Mouse (Mus musculus) liver, embryonic 16.5 days (tissue): Measurements from ENCODE around the gene Snai3. TPM values are rescaled to one million over a fixed set of nuclear protein-coding genes. Genes with fewer than 3 reads are reported as not detected.

Experiments
- ATAC-seq: fragments of 200-750 bp; cut with Nextera tagmentation; 2 replicates; pipeline ENCODE4 v1.8.0; 2017; ENCODE audit warnings: low read depth, mild to moderate bottlenecking, moderate number of reproducible peaks, moderate library complexity
- H3K27ac ChIP-seq: fragments of 300-500 bp; sonication (generic); 2 replicates; pipeline ENCODE4 v1.5.1; 2014; ENCODE audit warnings: mild to moderate bottlenecking, low read length
- H3K27me3 ChIP-seq: fragments of 300-500 bp; sonication (generic); 2 replicates; pipeline ENCODE4 v1.6.1; 2014; ENCODE audit warnings: low read depth, low read length, mixed read lengths; ENCODE audit not compliant: control insufficient read depth, insufficient read depth
- H3K36me3 ChIP-seq: fragments of 300-500 bp; sonication (generic); 2 replicates; pipeline ENCODE4 v1.6.1; 2014; ENCODE audit warnings: mild to moderate bottlenecking; ENCODE audit not compliant: control insufficient read depth, insufficient read depth
- H3K4me1 ChIP-seq: fragments of 300-500 bp; sonication (generic); 2 replicates; pipeline ENCODE4 v1.6.1; 2014; ENCODE audit warnings: low read depth, low read length, mixed read lengths; ENCODE audit not compliant: control insufficient read depth
- H3K4me2 ChIP-seq: fragments of 300-500 bp; sonication (generic); 2 replicates; pipeline ENCODE4 v1.6.1; 2014; ENCODE audit warnings: low read depth, low read length, mixed read lengths
- H3K4me3 ChIP-seq: fragments of 300-500 bp; sonication (generic); 2 replicates; pipeline ENCODE4 v1.5.1; 2014; ENCODE audit warnings: low read depth, mild to moderate bottlenecking, low read length
- H3K9ac ChIP-seq: fragments of 300-500 bp; sonication (generic); 2 replicates; pipeline ENCODE4 v1.6.1; 2014; ENCODE audit warnings: low read depth, low read length
- H3K9me3 ChIP-seq: fragments of 300-500 bp; sonication (generic); replicated peaks from 2 replicates; pipeline ENCODE4 v1.6.1; 2016; ENCODE audit warnings: low read length; ENCODE audit not compliant: control insufficient read depth
- WGBS: fragments of 180-500 bp; shearing (Covaris S2); extraction: QIAGEN DNeasy Blood & Tissue Kit; methylation state at CpG from one replicate; pipeline ENCODE4 v1.1.7; 2014; ENCODE audit not compliant: insufficient replicate concordance; 5-methylcytosine and 5-hydroxymethylcytosine counted together
- polyA plus RNA-seq: library from polyadenylated mRNA; unstranded; fragments of >200 nt; fragmentation: Nextera tagmentation; extraction: Ambion mirVana; gene quantifications from 2 replicates; pipeline ENCODE4 v1.2.1, GENCODE M21; 2015

Gene Snai3
- polyA plus RNA-seq: 0.14 and 0.40 TPM in 2 replicates

DNA sequence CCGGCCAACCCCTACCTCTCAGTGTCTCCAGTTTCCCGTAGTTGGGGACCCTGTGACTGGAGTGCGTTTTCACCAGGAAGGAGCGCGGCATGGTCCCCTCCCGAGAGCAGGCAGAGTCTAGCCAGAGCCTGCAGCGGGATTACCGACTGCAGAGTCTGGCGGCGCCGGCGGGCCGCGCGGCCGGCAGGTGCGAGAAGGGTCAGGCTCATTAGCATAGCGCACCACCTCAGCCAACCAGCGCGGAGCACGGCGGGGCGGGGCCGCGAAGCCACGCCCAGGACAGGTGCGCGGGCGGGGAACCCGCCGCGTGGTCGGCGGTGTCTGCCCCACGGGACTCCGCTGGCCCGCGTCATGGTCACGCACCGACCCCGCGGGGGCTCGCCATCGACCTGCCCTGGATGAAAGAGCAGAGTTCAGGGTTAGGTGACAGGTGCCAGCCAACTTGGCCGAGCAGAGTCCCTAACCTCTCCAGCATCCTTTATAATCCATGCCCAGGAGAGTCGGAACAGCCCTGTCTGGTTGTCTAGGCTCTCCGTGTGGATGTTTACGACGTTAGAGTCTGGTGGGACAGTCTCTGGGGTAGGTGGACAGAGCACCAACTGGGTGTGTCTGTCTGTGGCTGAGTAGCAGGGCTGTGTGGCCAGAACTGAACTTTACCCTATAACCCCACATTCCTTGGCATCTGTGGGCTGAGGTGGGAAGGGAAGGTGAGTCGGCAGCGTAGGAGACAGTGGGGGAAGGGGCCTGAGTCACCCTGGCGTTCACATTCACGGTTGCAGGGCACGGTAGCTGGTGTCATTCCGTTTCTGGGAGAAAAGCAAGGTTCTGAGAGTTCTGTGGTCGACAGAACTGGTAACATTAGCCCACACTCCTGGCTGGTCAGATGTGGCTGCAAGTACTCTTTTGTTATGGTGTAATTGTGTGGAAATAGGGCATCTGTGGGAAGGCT lies at the start of gene Snai3:
Gene Snai3, minus strand, starts transcription at position 210 of the 949 bp plus-strand sequence.
- ATAC-seq: peak; percentile 77

DNA sequence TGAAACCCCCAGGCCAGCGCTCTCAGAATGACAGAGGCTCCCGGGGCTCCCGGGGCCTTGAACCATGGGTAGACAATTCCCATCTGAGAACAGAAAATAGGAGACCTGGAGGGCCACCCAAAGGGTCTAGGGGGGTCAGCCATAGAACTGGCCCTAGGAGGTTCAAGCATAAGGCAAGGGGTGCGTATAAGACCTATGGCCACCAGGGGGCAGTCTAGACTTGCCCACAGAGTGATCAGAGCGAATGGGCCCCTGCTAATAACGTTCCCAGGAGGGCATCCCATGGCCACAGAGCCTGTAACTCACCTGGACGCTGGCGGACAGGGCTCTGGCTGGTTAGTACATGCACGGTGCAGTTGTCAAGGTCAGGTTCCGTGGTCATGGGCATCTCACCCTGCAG lies 40.3 kb upstream of the Snai3 start:
- peaks cover 65% of the 10 kb centered on the region for H3K36me3 ChIP-seq
- H3K9me3 ChIP-seq: no peaks in the 10 kb centered on the region
- H3K27ac ChIP-seq: no peak overlapping the region
- no peak overlapping the region for H3K9ac ChIP-seq
- no peaks in the 10 kb centered on the region for H3K4me1 ChIP-seq
- H3K4me2 ChIP-seq: no peak overlapping the region
- 35% methylated on average over 10 of the region's 10 CpGs for WGBS
- peak; percentile 61 for ATAC-seq
- H3K27me3 ChIP-seq: no peaks in the 10 kb centered on the region
- no peak overlapping the region for H3K4me3 ChIP-seq

More for the DNA sequence above, at the start of gene Snai3:
- Histone ChIP-seq H3K4me1 (peaks cover 36% of the 10 kb centered on the region), H3K4me3 (peak within 1 kb of the TSS; percentile 47), H3K9me3 (no peaks in the 10 kb centered on the region), H3K27ac (no peak within 1 kb of the TSS), H3K27me3 (peaks cover 34% of the 10 kb centered on the region), H3K36me3 (no peaks in the 10 kb centered on the region), H3K9ac (peak within 1 kb of the TSS; percentile 43; the same call in 1 of the 2 replicates), H3K4me2 (peak within 1 kb of the TSS; percentile 74)
- 5% methylated on average over 56 of the region's 56 CpGs for WGBS

DNA sequence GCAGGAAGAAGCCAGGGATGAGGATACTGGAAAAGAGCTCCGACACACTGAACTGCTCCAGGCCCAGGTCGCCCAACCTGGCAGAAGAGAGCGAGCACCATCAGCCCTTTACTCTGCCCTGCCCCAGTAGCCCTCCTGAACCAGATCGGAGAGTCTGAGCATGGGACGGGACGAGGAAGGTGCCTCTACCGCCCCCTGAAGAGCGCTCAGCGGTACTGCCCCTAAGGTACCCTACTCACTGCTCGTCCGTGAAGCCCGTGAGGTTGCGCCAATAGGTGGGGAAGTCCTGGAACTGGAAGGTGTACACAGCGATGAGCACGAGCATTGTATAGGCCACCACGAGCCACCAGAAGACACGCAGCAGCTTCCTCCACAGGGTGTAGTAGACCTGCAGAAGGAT lies 37.4 kb upstream of the Snai3 start:
- no peak overlapping the region for H3K27ac ChIP-seq
- no peaks in the 10 kb centered on the region for H3K9me3 ChIP-seq
- H3K27me3 ChIP-seq: no peaks in the 10 kb centered on the region
- WGBS: 70% methylated on average over 17 of the region's 17 CpGs
- no peak overlapping the region for H3K4me3 ChIP-seq
- H3K4me1 ChIP-seq: no peaks in the 10 kb centered on the region
- H3K36me3 ChIP-seq: peaks cover 87% of the 10 kb centered on the region
- no peak overlapping the region for H3K9ac ChIP-seq
- ATAC-seq: no peak
- no peak overlapping the region for H3K4me2 ChIP-seq

DNA sequence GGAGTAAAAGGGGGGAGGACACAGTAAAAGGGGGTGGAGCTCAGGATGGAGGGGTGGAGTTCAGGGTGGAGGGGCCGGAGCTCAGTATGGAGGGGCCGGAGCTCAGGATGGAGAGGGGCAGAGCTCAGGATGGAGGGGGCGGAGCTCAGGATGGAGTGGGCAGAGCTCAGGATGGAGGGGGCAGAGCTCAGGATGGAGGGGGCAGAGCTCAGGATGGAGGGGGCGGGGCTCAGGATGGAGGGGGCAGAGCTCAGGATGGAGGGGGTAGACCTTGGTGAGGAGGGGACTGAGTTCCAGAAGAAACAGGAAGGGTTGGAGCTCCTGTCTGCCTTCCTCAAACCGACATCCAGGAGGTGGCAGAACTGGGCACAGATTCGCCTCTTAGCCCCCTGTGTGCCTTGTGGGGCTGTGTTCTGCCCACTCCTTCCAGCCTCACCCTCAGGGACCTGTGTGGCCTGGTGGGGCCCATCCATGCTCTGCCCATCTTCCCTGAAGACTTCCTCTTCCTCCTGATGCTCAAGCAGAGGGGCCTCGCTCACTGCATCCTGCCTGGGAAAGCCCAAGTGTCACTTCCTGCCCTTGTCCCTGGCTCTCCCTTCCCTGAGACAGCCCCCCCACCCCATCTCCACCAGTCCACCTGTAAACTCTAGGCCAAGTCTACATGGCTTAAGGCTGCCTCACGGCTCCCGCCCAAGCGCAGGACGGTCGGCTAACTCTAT lies 36.6 kb upstream of the Snai3 start:
- Histone ChIP-seq H3K27me3 (no peaks in the 10 kb centered on the region), H3K4me1 (no peaks in the 10 kb centered on the region), H3K9ac (no peak overlapping the region), H3K9me3 (no peaks in the 10 kb centered on the region), H3K4me2 (no peak overlapping the region), H3K27ac (no peak overlapping the region), H3K4me3 (no peak overlapping the region), H3K36me3 (peaks cover 89% of the 10 kb centered on the region)
- WGBS: 88% methylated on average over 12 of the region's 12 CpGs
- 0 out of 2 replicates have a peak, but pooled peaks have one; percentile 9 for ATAC-seq

DNA sequence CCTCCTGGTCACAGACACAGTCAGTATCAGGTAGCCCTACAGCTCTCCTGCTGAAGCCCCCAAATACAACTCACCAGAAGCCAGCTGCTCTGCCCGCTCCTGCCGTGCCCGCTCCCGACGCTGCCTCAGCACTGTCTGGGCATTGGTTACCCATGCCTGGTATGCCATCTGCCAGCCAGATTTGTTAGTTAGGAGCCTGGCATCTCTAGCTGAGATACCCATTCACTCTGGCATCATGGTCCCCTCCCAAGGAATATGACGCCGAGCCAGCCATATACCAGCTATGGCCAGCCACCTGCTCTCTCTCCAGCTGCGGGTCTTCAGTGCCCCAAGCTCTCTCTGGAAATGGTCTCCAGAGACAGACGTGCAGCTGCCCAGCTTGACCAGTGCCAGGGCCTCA lies 27.9 kb upstream of the Snai3 start:
- ATAC-seq: no peak
- no peaks in the 10 kb centered on the region for H3K27me3 ChIP-seq
- no peak overlapping the region for H3K4me3 ChIP-seq
- no peaks in the 10 kb centered on the region for H3K9me3 ChIP-seq
- H3K36me3 ChIP-seq: peaks cover 93% of the 10 kb centered on the region
- no peak overlapping the region for H3K27ac ChIP-seq
- 92% methylated on average over 9 of the region's 9 CpGs for WGBS
- H3K4me1 ChIP-seq: no peaks in the 10 kb centered on the region
- no peak overlapping the region for H3K9ac ChIP-seq
- no peak overlapping the region for H3K4me2 ChIP-seq

DNA sequence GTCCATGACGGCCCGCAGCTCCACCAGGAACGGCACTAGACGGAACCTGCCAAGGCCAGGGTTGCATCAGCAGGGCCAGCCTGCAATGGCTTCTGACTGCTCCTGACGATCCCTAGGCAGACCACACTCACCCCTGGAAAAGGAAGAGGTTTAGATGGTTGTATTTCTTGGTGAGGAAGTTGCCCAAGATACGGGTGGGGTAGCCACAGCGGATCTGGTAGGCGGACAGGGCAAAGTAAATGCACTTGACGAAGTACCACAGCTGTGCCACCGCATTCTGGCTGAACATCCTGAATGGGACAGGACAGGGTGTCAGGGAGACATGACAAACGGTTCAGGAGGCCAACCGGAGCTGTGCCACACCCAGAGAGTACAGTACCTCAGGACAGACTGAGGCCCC lies 24.3 kb upstream of the Snai3 start:
- Histone ChIP-seq H3K36me3 (peaks cover 93% of the 10 kb centered on the region), H3K4me3 (no peak overlapping the region), H3K27ac (no peak overlapping the region; the same call in 1 of the 2 replicates), H3K9me3 (no peaks in the 10 kb centered on the region), H3K27me3 (no peaks in the 10 kb centered on the region), H3K4me2 (no peak overlapping the region), H3K9ac (no peak overlapping the region), H3K4me1 (no peaks in the 10 kb centered on the region)
- ATAC-seq: no peak
- 75% methylated on average over 12 of the region's 12 CpGs for WGBS

DNA sequence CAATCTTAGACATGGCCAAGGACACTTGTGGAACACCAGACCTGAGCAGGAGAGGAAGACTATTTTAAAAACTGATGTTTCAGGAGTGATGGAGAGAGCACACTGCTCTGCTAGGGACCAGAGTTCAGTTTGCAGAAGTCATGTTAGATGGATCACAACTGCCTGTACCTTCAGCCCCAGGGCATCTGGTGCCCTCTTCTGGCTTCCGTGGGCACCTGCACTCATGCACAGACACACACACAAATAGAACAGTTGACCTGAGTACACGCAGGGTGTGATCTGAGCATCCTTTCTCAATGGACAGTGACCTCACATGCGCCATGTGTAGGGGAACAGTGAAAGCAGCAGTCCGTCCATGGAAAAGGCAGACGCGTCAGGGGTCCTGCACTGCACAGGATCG lies 23.3 kb upstream of the Snai3 start:
- ATAC-seq: no peak
- Histone ChIP-seq H3K4me2 (no peak overlapping the region), H3K4me1 (no peaks in the 10 kb centered on the region), H3K9me3 (no peaks in the 10 kb centered on the region), H3K9ac (no peak overlapping the region), H3K36me3 (peaks cover 92% of the 10 kb centered on the region), H3K4me3 (no peak overlapping the region), H3K27ac (no peak overlapping the region), H3K27me3 (no peaks in the 10 kb centered on the region)
- WGBS: 95% methylated on average over 7 of the region's 7 CpGs

DNA sequence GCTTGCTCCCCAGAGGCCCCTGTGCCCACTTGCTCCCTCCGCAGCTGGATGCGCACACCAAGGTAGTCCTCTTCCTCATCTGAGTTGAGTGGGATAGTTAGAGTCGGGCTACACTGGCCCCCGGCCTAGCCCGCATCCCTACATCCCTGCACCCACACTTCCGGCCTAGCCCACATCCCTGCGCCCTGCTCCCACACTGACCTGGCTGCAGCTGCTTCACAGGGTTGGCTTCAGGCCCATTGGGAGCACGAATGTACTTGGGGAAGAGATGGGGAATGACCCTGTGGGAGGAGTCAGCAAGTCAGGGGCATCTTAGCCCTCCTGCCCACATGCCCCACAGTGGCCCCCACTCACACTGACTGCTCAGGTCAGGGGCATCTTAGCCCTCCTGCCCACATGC lies 21.9 kb upstream of the Snai3 start:
- Histone ChIP-seq H3K36me3 (peaks cover 80% of the 10 kb centered on the region), H3K4me3 (no peak overlapping the region), H3K4me2 (no peak overlapping the region), H3K27ac (no peak overlapping the region), H3K9me3 (no peaks in the 10 kb centered on the region), H3K27me3 (no peaks in the 10 kb centered on the region), H3K4me1 (no peaks in the 10 kb centered on the region), H3K9ac (no peak overlapping the region)
- WGBS: 90% methylated on average over 8 of the region's 8 CpGs
- no peak for ATAC-seq
